Mouse (Mus musculus): ENCODE measurements around the gene Usp40.
A peak's percentile ranks its signal among the peaks of the same experiment; 100 is the strongest.

Gene Usp40

GRCm38 (mm10) chr1:87947681-87948091, 60.7 kb downstream of the Usp40 start:
- no peak for DNase-seq (ENCODE audit: low spot score)

- DNase-seq (ENCODE audit: low spot score) = no peak
These were observed 66.6 kb downstream of the Usp40 start for GRCm38 (mm10) chr1:87941765-87942164.

- DNase-seq (ENCODE audit: low spot score) = no peak
These were observed 71.8 kb downstream of the Usp40 start for GRCm38 (mm10) chr1:87936516-87936915.

DNA sequence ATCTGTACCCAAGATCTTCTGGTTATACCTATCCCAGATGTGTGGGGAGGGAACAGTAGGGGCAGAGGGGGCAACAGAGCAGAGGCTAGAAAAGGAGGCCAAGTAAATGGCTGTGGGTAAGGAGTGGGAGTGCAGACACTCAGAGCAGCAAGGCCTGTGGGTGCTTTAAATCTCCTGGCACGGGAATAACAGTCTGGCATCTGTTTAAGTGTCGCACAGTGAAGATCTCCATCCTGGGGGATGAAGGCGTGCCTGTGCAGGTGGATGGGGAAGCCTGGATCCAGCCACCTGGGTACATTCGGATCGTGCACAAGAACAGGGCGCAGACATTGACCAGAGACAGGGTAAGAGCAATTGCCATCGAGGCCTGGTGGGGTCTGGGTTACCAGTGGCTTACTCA, 72.3 kb downstream of the Usp40 start:
- no peak for DNase-seq (ENCODE audit: low spot score)

DNA sequence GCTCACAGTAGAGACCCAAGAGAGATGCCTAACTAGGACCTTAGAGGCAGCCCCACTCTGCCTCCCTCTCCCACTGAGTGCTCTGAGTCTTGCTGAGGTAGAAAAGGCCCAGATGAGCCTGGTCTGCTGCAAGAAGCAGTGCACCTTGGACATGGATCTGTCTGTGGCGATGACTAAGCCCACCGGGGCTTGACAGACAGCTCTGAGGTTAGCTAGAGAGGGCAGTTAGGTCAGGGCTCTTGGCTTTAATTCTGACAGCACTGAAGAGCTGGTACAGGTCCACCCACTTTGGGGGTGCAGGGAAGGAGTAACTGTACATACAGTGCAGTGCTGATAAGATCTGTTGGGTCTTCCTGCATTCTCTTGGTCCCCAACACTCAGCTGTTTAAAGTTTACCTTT, 72.8 kb downstream of the Usp40 start:
- no peak for DNase-seq (ENCODE audit: low spot score)

DNA sequence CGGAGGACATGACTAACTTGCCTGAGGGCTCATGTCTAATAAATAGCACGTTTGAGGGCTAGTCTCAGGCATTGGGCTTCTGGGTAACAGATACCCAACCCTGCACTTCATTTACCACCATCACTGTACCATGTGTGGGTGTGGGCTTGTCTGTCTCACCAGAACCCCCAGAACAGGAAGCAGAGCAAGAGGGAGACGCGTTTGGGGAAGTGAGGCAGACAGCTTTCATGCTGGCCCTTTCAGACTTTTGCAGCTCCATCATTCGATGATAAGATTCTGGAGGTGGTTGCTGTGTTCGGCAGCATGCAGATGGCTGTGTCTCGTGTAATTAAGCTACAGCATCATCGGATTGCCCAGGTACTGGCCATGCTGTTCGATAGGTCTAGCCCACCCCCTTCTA, 73.3 kb downstream of the Usp40 start:
- DNase-seq (ENCODE audit: low spot score) = no peak

- no peak for DNase-seq (ENCODE audit: low spot score)
These were observed 75.3 kb downstream of the Usp40 start for GRCm38 (mm10) chr1:87933051-87933450.

DNA sequence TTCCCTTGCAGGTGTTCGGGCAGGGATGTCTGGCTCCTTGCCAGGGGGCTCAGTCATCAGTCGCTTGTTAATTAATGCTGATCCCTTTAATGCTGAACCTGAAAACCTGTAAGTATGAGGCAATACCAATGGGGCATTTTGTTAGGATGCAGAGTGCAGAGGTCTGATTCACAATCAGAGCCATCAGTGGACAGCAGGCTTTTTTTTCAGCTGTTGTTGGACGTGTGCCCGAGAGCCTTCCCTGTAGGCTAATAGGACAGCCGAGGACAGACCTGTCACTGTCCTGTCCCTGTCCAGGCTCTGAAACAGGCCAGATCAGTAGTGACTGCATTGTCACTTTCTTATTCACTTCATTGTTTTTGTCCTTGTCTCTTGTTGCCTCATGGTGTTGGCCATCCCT, 78.6 kb downstream of the Usp40 start:
- DNase-seq (ENCODE audit: low spot score) = peak; percentile 83

- DNase-seq (ENCODE audit: low spot score) = no peak
These were observed 83.5 kb downstream of the Usp40 start for GRCm38 (mm10) chr1:87924888-87925287.

DNA sequence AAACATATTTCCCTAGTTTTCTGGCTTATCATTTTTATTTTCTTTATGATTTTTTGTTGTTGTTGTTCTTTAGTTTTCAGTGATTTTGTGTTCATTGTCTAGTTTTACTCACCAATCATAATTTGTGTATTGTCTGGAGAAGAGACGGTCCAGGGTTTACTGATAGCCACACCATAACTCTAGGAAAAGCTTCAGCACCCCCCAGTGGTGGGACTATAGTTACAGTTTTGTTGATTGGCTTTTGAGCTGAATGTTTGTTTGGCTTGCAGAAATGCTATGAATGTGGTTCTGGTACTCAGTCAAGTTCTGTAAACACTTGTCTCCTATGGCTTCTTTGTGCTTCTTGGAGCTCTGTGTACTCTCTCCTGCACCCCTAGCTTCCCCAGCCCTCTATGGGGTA, 85.7 kb downstream of the Usp40 start:
- peak; percentile 32 for DNase-seq (ENCODE audit: low spot score)

DNA sequence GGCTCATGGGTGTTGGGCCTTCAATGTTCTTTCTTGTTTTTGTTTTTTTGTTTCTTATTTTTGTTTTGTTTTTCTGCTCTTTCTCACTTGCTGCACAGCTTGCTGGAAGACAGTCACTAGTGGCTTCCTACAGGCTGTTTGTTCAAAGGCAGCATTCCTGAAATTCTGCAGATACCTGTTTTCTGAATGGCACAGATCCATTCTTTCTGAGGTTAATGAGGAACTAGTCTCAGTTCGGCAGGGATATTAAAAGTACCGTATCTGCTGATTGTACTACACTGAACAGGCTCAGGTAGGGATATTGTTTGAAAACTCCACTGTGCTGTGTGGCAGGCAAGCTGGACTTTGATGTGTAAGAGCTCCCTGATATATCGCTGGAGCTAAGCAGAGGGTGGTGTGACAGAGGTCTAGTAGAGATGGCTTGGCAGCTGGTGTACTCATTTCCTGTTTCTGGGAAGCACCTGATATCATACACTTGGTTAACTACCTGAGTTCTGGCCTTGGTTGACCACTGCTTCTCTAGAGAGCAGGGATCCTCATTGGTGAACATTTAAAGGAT, 88.2 kb downstream of the Usp40 start:
- DNase-seq (ENCODE audit: low spot score) = no peak

DNA sequence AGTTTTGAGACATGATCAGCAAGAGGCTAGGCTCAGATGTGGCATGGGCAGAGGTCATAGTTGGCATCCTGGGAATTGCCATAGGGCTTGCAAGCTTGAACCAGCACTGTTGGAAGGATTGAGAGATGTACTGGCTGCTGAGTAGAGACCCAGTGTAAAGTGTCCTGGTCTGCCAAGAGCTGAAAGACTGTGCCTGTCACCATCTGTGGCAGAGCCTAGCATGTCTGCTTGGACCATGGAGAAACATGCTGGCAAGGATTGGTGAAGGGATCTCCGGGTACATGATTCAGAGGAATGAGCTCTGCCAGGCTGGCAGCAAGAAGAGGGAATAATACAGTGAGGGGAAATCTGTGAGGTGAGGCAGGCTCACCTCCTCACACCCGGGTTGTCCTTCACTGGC, 90.3 kb downstream of the Usp40 start:
- DNase-seq (ENCODE audit: low spot score) = no peak

DNA sequence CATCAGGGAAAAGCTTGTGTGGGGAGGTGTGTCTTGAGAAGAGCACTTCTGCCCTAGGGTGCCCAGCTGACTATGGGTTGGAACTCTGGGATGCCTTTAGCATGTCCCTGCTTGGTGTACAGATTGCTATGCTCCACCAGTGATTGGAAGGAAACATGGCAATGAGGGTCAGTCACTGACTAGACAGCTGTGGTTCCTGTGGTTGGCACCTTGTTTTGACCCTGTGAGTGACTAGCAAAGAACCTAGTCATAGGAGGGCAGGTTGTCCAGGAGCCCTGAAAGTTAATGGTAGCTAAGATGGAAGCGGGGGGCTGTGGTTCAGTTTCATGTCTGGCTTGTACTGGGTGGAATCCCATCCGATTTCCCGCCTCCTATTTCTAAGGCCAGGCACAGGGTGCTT, 91.0 kb downstream of the Usp40 start:
- DNase-seq (ENCODE audit: low spot score) = no peak

- no peak for DNase-seq (ENCODE audit: low spot score)
These were observed 95.0 kb downstream of the Usp40 start for GRCm38 (mm10) chr1:87913356-87913755.

DNA sequence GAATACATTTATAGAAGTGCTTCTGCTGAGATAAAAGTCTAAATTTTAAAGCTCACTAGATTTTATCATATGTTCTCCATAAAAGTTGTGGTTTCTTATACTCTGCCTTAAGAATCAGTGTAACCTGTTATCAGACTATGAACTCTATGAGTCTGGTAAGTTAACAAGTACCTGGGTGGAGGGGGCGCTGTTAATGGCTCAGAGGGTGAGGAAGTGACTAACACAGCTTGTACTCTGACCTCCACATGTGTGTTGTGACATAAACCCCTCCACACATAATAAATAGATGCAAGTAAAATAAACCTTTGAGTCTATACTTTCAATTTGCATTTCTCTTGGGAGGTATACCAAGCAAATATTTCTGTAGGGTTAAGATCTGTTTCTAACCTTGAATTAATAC, 97.9 kb downstream of the Usp40 start:
- no peak for DNase-seq (ENCODE audit: low spot score)

DNA sequence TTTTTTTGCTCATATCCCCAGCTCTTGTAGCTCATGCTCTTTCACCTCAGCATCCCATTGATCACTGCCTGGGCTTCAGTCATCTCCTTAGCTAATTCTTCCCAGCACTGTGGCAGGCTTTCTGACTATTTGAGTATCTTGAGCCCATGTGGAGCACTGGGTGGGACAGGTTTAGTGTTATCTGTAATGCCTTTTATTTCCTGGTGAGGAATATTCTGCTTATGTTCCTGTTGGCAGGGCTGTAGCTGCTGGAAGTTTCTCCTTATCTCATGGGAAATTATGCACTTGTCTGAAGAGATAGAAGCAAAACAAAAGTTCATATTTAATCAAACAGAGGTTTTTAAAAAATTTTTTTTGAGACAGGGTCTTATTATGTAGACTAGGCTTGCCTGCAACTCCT, 98.8 kb downstream of the Usp40 start:
- no peak for DNase-seq (ENCODE audit: low spot score)

DNA sequence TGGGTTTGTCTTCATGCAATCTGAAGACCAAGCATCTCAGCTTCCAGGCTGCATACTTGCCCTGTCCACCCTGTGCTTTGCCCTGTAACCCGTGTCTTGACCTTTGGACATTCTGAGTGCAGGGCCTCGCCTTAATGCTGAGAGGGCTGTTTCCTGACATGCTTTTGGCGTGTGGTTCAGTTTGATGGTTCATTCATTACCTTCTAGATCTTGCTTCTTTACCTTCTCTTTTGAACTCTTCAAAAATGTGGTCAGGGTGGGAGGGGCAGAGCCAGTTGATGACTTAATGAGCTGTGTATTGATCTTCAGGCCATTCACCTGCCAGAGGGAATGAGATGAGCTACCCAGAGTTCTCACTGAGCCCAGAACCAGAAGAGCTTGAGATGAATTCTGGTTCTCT, 99.6 kb downstream of the Usp40 start:
- no peak for DNase-seq (ENCODE audit: low spot score)

DNA sequence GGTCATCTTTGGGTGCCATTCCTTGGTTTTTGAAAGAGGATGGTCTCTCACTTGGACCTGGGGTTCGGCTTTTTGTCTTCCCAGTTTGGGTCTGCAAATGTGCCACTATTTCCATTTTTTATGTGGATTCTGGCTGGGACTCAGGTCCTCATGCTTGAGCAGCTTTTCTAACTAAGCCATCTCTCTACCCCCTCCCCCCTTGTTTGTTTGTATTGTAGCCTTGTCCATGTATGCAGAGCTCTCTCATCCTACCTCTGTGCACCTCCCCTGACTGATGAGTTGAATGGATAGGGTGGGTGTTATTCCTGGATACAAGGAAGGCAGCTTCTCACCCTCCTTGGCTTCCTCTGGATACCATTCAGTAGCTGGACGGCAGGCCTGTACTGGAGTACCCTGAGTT, 100.3 kb downstream of the Usp40 start:
- DNase-seq (ENCODE audit: low spot score) = no peak

- DNase-seq (ENCODE audit: low spot score) = no peak
These were observed 101.9 kb downstream of the Usp40 start for GRCm38 (mm10) chr1:87906361-87906956.

GRCm38 (mm10) chr1:87902186-87902585, 106.2 kb downstream of the Usp40 start:
- DNase-seq (ENCODE audit: low spot score) = no peak

GRCm38 (mm10) chr1:87900979-87901378, 107.4 kb downstream of the Usp40 start:
- no peak for DNase-seq (ENCODE audit: low spot score)

DNA sequence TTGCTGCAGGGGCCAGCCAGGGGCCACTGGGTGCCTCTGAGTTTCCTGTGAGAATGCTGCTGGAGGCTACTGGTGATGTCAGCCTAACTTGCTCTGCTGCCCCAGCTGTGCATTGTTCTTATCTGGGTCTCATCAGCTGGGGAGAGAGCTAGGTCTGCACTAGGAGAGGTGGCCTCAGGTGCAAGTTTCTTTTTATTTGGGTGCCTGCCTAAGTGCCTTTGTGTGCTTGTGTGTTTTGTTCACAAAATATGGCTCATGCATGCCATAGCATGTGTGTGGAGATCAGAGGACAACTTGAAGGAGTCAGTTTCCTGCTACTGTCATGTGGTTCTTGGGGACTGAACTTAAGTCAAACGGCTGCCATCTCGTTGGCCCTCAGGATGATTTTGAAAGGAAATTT, 108.7 kb downstream of the Usp40 start:
- DNase-seq (ENCODE audit: low spot score) = no peak

DNA sequence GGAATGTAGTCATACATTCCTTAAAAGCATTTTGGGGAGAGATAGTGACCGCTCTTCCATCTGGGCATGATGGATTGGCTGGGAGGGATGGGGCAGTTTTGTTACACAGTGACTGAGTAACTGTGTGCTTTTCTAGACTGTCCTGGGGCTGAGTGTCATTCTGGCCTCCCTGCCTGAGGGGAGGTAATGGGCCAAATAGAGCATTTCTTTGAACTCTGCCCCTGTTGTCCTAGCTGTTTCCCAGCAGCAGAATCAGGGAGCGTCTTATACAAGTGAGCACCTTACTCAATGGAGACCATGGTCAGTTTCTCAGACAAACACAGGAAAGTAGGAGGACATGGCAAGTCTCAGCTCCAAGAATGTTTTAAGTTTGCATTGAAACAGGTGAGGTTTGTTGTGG, 111.4 kb downstream of the Usp40 start:
- DNase-seq (ENCODE audit: low spot score) = no peak
